Mouse (Mus musculus) neutrophil, adult 5-6 weeks (primary cell): ENCODE results near the gene Csrnp3. TPM values are rescaled to one million over a fixed set of nuclear protein-coding genes. Genes with fewer than 3 reads are reported as not detected.

ENCODE experiments used
- ATAC-seq: fragments of 151-379, 151-347 bp; 2 replicates; pipeline ENCODE4 v1.8.0; 2017; ENCODE audit warnings: mild to moderate bottlenecking, moderate TSS enrichment; ENCODE audit not compliant: insufficient number of reproducible peaks, poor library complexity, low FRiP score, severe bottlenecking; ENCODE audit errors: extremely low read depth
- total RNA-seq: library from RNA; stranded (forward); fragments of 200-1000 nt; gene quantifications from 2 replicates; pipeline ENCODE4 v1.2.3, GENCODE M21; 2017

Csrnp3 gene
- total RNA-seq, 1 experiment from 2014 or later, result not detected

DNA sequence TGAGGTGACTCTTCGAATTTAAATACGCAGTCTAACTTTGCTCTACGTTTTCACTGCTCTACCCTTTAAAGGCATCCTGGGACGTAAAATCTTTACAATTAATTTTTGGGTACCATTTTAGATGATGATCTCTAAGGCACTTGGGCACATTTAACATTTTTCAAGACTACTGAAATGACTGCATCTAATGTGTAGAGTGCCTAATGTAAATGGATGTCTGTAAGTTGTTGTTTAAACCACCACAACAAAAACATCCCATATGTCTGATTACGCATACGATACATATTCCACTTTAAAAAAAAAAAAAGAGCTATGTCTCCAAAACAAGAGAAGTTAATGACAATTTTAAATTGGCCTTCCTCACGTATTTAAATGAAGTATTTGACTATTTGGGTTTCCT, 85.7 kb downstream of the Csrnp3 start:
- ATAC-seq, result no peak

DNA sequence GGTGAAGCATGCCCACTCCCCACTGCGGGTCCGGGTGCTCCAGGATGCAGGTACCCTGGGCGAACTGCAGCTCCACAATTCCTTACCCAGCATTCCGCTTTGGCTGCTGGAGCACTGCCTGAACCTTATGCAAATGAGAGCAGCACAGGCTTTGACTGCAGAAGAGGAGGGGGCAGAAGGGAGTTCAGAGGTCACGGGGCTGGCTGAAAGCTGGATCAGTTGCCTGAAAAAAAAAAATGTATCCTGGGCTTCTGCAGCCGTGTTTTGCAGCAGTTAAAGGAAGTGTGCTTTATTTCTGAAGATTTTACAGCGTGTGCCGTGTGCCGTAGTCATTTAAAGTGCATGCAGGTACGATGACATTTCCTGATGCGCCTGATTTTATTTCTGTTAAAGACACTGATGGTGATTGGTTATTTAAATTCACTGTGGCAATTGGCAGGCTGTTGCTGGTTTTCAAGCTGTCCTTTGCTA, 86.3 kb downstream of the Csrnp3 start:
- no peak for ATAC-seq

DNA sequence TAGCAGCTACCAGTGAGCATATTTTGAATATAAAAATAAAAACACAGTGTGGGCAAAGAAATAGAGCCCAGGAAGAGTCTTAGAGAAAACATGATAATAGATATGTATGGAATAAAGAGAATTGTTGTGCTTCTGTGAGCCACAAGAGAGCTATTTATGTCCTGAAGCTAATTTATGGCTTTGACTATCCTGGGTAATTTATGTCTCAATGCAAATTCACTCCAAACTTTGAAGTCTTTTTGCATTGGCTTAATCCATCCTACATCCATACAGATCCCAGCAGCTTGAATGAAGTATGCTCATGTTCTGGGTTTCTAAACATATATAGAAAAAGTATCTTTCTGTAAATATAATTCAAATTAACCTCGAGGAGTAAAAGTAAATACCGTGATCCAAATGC, 88.5 kb downstream of the Csrnp3 start:
- ATAC-seq, result no peak

DNA sequence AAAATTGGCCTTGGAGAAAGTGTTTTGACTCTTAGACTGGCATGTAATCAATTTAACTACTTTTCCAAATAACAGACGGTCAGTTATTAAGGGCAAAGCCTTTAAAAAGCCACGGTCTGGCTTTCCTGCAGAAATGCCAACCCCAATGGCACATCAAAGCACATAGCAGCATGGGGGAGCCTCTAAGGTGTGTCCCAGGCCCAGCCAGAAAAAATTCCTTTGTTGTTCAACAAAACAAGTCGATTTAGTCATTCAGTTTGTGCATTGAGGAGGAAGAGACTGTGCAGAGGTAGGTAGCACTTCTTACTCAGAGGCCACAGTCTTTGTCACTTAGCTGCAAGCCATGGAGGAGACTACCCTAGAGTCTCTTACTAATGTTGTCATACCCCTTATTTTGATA, 93.3 kb downstream of the Csrnp3 start:
- ATAC-seq, result no peak

DNA sequence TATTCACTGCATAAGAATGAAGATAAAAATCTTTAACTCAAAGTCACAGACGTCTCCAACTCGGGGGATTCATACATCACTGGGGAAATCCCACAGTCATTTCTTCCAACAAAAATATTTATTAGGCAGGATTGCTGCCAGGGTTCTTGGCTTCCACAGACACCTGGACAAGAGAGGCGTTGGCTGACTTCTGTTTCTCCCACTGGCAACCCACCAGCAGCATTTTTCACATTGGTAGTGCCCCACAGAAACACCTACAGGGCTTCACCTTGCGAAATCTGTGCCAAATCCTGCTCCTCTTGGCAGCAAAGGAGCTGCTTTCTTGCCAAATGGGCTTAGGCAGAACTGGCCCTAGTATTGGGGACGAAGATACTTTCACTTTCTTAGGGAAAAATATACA, 94.8 kb downstream of the Csrnp3 start:
- no peak for ATAC-seq

DNA sequence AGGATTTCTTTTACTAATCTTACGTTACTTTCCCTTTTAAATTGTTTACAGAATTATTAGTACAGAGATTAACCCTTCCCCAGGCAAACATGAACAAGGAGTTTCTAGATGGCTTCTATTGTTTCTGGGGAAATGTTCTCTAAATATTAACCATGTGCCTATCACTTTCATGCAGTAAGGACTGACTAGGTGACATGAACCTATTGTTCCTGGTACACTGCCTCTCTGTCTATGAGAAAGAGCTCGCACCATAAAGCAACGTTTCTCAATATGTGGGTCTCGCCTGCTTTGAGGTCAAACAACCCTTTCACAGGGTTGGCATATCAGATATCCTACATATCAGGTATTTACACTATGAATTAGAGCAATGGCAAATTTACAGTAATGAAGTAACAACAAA, 96.8 kb downstream of the Csrnp3 start:
- no peak for ATAC-seq

DNA sequence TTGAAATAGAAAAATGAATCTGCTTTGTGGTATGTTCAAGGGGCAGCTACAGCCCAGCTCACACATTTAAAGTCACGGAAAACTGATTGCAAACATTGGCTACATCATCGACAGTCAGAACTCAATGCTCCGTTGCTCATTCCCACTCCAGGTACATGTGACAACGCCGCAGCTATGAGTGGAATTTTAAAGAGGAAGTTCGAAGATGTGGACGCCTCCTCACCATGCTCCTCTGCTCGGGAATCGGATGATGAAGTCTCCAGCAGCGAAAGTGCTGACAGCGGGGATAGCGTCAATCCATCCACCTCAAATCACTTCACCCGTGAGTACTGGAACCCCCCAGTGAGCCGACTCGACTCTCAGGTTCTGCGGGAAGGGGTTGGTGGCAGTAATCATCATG, 103.2 kb downstream of the Csrnp3 start:
- no peak for ATAC-seq

DNA sequence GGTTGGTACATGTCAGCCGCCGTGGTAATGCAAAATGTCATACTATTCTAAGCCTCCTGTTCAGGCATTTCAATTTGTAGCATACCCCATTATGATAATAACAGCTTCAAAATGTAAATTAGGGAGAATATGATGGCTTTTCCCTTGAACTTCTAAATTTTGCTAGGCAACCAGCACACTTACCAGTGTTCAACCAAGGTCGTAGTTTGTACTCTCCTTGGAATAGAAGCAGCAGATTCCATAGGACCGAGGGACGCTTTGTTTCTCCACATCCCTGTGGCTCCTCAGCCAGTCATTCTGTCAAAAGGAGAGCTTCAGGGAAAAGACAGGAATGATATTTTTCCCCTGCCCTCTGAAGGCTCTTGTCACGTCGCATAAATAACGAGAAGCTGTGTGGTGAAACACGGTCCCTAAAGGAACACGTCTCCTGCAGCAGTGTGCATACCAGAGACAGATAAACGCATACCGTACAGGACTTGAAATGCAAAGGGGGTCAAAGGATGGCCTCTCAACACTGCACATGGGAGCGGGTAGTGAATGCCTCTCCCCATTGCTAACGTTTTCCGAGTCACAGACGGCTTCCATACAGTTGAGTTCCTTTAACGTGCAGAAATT, 108.3 kb downstream of the Csrnp3 start:
- ATAC-seq, result no peak

DNA sequence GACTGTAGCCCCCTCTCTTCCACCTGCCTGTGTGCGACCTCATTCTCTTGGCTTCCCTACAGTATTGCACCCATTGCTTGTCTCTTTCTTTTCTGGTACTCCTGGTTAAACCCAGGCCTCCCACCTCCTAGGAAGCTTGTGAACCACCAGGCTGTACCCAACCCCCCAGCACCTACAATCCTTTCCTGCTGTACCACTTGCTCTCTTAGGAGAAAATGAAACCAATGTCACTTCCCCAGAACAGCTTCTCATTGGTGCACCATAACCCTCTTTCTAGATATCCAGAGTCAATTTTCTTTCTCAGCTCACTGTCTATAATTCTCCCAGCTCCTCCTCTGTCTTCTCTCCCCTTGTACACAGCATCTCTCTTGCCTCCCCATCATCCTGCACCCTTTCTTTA, 110.2 kb downstream of the Csrnp3 start:
- no peak for ATAC-seq

DNA sequence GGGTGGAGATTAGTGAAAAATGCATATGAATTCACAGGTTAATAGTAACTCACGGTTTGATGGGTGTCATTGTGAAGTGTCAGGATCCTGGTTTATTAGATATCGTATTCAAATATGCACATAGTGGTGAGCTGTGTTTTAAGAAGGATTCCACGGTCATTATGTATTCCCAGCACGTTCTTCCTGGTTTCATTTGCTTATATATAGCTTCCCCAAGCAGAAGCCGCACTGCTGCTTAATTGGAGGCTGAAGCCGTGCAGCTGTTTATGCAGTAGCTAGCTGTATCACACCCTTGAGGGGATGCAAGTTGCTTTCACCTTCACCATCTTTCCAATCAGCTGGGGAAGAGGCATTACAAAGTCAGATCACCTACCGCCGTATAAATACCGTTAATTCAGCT, 111.2 kb downstream of the Csrnp3 start:
- no peak for ATAC-seq

DNA sequence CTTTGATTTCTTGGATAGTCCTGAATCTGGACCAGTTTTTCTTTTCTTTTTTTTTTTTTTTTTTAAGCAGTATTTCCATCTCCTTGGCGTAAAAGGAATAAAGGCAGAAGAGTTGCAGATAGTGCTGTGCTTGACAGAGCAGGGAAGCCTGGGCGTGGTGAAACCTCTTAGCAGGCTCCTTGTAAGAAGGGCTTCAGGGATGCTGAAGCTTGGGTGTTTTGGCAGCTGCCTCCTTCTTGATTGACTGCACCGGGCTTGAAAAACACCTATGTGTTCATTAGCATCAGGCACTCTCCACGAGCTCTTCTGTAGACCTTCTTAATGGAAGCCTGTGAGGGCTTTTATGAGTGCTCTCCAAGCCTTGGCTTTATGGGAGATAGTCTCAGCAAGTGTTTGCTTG, 117.9 kb downstream of the Csrnp3 start:
- no peak for ATAC-seq

DNA sequence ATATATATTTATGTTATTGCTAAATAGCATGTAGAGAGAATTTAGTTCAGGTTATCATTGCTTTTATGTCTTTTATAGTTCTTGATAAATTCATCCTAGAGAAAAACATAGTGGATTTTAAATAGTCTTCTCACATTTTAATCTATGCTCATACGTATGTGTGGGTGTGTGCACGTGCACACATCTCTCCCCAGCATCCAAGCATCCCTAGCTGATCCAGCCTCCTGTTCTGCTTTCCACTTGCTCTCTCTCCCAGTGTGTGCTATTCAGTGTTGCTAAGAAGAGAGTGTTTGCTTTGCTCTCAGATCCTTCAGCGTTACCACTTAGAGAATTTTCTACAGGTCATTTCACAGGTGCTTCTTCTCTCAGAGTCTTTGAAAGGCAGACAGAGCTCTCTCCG, 123.2 kb downstream of the Csrnp3 start:
- ATAC-seq, result no peak

DNA sequence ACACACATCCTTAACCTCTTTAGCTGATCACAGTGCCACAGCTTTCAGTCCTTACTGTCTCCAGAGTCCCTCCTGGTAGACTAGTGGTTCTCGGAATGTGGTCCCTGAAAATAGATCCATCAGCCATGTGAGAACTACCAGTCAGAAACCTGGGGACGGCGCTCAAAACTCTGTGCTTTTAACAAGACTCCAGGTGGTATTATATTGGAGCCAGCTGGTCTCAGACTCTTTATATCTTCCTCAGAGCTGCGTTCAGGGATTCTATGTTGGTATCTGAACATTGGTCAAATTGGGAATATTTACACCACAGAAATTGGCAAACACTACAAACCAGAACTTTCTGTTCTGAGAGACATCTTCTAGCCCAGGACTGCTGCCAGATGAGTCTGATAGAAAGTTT, 128.3 kb downstream of the Csrnp3 start:
- ATAC-seq, result no peak

DNA sequence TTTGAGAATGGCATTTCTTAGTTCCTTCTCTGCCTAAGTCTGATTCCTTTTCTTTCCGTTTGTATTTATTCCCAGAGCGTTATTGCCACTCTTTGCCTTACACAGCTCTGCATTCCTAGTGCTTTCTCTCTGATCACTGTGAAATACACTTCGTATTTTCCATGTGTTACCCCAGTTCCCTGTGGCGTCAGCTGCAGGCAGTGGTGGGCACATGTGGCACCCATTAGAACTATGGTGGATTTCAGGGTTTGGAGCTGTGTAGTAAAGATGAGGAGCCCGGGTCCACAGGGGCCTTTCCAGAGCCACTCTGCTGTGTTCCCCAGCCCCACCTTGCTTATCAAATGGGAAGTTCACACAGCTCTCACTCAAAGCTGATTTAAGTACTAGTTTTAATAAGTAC, 129.8 kb downstream of the Csrnp3 start:
- ATAC-seq, result no peak

DNA sequence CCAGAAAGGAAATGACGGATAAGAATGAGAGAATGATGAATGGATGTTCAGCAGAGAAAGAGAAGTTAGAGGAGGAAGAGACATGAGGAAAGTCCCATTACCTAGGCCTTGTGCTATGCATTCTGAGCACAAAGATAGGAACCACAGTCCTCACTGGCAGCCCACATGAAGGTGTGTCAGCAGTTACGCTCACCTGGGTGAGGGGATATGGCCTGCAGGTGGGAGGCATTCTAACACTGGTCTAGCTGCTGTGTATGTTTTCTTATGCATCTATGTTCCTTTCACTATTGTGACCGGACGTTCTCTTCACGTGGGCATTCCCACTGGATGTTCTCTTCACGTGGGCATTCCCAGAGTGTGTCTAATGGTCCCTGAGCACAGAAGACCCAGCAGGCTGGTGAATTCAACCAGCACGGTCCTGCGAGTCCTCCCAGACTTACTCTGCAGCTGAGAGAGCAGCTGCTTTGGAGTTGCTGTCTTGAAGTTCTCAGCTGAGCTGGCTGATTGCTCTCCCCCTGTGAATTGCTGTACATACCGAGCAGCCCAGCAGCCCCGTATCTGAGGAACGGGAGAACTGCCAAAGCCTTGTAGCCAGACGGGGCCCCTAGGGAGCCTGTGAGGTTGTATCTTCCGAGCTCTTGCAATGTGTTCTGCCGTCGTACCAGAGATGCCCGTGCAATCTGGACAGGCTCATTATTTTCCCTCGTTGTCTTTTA, 133.9 kb downstream of the Csrnp3 start:
- ATAC-seq, result no peak

DNA sequence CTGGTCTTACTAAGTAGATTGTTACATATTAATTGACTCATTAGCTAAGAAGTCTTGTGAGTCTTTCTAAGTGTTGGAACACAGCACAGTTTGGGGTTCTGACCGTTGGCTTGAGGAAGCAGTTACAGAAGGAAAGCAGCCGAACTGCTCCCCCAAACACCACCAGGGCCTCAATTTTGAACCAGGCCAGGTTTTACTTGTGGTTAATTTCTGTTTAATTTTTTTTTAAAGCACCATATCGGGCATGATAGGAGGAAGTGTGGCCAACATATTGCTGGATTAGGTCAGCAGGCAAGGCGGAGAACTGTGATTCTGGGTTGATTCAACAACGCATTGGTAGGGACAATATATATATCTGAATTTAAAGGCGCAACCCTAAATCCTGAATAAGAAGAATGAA, 135.9 kb downstream of the Csrnp3 start:
- ATAC-seq, result no peak

DNA sequence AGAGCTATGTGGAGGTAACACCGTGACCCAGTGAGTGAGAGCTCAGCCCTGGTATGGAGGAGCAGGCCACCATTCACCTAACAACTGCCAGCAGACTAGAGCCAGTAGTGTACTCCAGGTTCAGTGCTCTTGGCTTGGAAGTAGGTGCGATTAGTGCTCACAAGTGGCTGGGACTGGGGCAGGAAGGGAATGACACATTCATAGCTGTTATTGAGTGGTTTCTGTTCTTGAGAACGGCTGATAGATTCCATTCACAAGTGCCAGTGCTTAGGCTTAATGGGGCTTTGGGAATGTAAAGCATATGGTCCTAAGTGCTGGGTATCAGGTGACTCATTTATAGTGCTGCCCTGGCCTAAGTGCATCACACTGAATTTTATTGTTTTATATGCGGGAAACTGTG, 136.4 kb downstream of the Csrnp3 start:
- ATAC-seq, result no peak

DNA sequence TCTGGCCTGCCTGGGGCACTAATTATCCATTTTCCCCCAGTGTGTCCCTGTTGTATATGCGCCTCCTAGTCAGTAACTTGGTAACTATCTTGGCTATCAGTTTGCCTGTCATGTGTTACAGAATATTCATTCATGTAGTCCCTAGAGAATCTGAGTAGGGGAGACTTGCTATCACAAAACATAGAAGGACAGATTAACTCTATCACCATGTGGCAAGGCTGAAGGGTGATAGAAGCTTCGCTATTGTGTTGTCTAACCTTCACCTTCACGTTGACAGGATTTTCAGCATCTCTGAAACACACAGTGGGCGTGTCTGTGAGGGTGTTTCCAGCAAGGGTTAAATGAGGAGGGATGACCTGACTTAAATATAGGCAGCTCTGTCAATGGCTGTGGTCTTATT, 140.1 kb downstream of the Csrnp3 start:
- ATAC-seq, result no peak

DNA sequence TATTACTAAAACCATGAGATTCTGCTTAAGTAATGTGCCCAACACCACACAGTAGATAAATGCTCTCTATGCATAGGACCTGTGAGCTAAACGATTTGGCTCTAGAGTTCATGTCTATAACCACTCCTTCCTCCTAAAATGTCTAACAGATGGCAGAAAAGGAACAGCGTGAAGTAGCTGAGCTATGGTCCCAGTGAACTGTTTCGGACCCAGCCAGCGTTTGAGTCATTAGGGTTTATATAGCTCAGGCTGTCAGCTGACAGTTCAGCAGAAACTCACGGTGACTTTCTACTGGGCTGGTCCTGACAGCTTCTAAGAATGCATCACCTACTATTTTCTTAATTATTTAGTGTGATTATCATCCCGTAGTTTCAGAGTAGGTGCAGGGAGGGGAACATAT, 141.5 kb downstream of the Csrnp3 start:
- ATAC-seq, result no peak

DNA sequence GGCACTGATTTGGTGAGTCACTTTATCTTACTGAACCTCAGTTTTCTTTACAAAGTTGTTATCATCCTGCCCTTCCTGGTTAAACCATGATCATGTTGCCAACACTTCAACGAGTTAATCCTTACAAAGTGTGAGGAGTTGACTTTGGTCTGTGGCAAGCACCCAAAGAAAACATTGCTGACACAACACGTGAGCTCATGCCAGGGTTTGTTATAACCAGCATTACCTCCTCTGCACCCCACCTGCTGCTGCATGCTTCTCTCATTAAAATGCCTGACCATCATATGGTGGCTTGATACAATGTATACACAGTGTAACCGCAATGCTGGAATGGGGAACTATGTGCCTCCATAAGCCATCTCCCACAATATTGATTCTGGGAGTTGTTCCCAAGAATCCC, 142.0 kb downstream of the Csrnp3 start:
- no peak for ATAC-seq

DNA sequence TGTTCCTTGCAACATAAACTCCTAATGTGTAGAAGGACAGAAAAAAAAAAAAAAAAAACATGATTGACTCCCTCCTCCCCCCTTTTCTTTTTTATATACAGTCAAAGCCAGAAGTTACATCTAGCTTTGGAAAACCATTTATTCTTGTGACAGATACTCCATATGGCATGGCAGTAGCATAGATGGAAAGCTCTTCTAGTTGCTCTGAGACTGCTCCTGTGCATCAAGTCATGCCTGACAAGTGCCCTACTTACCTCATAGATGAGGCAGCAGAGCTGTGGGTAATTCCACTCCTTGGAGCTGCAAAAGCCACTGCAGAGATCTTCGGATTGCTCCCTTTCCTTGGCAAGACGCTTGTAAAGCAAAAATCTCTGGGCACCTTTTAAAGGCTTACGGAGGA, 143.2 kb downstream of the Csrnp3 start:
- ATAC-seq, result no peak
